Mouse (Mus musculus) right cerebral cortex, adult 2 months (tissue): ENCODE data around the gene BC004004.
"Not testable (repeated sequence)": the region's sequence is repeated elsewhere in the genome, so short reads cannot be mapped to it uniquely, and the experiment has no call there.

Experiments
- DNase-seq, 2 experiments: peaks; one replicate each; pipeline ENCODE4 v3.0.0; 2021 to 2022; ENCODE audit warnings: low spot score in 2 of 2

Gene BC004004

DNA sequence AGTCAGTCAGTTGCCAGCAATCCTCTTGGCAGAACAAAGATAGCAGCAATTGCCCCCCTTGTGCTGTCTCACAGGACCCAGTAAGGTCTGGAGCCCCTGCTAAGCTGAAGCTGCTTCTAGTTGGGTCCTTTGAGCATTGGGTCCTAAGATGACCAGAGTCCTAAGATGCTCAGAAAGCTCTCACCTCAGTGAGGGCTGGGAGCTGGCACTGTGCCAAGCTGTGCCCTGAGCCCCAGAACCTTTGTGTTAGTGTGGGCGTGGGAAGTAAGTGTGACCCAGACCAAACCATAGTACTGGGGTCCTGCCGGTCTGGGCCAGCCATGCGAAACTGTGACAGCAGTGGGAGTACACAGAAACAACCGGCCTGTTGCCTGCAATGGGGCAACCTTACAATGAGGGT is 30.7 kb downstream of the BC004004 start:
- DNase-seq: no peak

DNA sequence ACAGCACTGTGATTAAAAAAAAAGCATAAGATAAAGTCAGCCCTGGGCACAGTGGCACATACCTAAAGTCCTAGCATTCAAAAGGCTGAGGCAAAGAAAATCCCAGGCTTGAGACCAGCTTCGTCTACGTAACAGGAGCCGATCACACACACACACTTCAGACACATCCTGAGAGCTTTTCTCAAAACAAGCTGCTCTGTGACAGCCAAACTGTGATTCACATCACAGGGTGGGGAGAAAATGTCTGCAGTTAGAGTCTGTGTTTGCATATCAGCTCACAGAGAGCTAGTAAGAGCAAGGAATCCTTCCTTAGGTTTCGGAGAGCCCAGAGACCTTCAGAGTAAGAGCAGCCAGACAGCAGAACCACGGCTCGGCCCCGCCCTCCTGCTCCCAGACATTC is 32.3 kb downstream of the BC004004 start:
- DNase-seq: no peak

DNA sequence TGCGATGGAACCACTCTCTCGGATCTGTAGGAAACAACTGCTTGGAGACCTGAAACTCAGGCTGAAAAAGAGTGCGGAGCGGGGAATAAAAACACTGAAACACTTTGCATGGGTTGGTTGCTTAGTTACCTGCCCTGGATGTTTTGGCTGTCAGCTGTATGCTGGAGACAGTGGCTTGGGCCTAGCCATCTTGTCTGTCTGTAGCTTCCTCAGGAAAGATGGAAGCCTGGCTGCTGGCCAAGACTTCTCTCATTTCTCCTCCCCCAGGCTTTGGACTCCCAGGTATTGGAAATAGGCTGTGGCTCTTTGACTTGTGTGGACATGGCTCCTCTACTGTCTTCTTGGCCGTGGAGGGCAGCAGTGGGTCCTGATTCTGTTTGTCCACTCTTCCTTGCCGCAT is 32.8 kb downstream of the BC004004 start:
- peak in 1 of 2 experiments; percentile 29 for DNase-seq

DNA sequence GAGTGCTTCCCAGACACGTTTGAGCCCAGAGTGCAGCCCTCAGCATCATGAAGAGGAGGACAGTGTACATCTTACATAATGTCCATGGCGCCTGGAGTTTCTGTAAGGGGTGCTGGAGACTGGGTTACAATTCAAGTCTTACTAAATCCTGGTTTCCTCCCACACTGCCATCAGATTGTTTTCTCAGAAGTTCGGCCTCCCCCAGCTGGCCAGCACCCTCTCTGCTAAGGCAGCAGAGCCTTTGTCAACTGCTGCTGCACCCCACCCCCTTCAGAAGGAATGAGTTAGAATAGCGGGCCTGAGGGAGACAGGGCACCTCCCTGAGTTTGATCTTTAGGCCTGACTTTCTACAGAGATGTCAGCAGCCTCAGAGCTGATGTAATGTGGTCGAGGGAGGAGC is 33.6 kb downstream of the BC004004 start:
- peak; percentile 34 to 40 for DNase-seq

DNA sequence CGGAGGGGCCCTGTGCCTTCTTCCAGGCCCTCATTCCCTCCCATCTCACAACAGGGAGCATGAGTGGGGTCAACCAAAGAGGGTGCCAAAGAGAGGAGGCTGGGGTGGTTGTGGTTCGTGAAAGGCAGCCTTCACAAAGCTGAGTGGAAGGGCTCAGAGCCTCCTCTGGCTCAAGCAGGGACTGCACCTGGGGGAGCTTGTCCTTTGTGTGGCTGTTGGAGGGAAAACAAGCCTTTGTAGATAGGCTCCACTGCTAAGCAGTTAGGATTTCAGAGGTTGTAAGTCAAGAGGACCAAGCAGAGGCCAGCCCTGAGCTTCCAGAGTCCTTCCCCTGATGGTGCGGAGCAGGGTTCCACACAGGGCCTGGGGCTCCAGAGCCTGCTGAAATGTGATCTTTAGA is 34.5 kb downstream of the BC004004 start:
- no peak for DNase-seq

DNA sequence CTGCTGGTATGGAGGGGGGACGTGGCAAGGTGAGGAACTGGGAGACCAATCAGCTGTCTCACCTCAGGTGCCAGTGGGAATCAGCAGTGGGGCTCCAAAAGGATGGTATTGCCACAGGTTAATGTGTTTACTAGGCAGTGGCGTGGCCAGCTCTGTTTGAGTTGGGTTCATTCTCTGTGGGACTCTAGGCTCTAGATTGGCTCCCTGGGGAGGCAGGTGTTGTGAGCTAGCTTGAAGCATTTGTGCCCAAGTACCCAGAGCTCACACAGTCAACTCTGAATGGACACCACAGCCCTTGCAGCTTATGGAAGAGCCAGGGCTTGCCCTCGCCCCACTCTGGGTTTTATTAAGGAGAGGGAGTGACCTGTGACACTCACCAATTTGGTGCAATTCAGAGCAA is 35.3 kb downstream of the BC004004 start:
- DNase-seq: no peak

DNA sequence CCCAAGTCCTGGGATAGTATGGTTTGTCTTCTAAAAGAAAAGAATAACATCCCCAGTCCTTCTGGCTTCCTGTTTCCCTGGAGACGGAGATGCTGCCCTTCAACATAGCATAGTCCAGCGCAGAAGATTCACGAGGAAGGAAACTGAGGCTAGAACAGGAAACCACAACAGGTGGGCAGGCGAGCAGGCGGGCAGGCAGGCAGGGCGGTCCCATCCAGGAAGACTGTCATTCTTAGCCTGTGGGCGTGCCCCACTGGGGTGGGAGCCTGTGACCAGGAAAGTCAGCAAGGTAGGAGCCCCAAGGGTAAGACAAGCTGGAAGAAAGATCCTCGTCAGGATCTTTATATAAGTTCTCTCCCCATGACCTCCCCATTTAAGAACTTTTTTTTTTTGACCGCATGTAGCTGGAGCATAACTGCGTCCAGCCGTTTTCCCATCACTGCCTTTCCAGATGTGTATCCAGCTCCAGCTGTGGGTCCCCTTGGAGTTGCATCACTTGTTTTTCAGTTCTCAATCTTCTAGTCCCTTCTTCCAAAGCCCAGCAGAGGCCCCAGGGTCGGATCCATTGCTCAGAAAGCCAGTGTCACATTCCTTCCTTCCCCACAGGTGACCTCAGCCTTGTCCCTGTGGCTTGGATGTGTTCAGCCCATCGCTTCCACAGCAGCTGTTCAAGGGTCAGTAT is 35.9 kb downstream of the BC004004 start:
- DNase-seq: no peak

DNA sequence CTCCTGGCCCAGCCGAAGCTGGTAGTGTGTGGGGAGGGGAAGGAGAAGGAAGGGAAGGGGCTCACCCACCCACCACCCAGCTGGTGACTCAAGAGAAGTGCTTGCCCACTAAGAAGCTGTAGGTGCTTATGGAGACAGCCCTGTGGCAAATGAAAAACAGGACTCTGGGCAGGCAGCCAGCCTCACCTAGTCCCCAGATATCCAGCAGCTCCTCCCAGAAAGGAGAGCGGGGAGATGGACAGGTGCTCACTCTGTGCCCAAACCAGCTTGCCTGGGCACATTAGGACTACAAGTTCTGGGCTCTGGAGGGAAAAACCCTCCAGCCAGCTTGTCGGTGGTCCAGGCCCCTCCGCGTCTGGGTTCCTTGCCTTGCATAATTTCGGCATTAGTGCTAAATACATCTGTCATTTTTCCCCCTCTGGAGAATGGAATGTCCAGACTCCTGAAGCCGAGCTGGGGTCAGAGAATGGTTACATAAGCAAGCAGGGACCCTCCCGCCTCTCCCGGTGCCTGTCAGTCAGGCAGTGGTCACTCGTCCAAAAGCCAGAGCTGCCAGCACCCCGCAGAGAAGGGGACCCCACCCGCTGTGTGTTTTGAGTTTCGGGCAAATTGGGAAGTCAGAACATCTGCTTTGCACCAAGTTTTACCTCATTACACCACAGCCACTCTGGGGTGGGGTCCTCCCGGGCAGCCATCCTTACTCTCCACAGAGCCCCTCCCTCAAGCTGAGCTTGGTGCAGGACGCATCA is 36.6 kb downstream of the BC004004 start:
- DNase-seq: no peak

DNA sequence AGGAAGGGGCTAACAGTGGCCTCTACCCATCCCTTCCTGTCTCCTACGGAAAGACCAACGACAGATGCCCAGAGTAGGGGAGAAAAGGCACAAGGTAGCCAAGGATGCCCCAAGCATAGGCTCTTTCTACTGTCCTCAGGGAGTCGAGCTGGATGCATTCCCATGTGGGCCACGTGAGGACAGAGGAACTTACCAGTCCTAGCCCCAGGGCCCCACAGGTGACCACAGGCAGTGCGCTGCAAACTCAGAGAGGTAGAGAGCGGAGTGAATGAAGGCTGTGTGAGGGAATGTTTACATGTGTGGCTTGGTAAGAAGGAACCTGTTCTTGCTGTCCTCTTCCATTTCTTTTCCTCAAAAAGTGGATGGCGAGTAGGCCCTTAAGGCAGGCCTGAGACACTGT is 37.3 kb downstream of the BC004004 start:
- DNase-seq: no peak

DNA sequence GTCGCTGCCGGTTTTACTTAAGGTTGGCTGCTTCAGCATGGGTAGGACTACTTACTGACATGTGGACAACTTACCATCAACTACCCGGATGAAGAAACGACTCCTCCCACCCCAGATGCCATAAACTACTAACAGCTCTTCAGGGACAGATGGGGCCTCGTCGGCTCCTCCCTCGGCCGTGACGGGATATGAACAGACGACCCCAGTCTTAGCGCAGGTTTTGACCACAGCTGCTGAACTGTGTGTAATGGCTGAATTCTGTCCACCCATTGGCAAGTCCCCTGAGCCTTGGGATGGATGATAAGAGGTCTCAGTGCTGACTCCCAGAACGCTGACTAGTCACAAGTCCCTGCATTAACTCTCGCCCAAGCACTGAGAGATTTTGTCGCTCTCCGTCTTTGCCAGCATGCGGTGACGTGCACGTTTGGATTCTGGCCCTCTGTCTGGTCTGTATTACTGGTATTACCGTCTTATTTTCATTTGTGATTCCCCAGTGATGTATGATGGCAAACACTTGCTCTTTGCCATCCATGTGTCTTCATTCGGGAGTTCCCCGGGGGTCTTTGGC is 41.6 kb downstream of the BC004004 start:
- DNase-seq: no peak

DNA sequence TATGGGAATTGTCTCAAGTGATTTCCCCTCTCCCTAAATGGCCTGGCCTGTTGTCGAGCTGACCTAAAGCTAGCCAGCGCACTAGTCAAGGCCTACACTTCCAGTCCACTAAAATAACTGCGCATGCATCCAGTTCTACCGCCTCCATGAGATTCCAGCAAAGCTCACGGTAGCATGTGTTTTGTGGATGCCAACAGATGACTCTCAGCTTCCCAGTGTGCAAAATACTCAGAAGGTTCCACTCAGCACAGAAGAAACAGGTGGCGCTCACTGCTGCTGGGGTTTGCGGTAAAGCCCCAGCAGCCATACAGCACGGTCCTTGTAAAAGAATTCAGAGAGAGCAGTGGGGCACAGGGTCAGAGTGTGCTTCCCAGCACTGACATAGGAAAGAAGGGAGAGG is 43.0 kb downstream of the BC004004 start:
- peak; percentile 26 to 44 for DNase-seq

DNA sequence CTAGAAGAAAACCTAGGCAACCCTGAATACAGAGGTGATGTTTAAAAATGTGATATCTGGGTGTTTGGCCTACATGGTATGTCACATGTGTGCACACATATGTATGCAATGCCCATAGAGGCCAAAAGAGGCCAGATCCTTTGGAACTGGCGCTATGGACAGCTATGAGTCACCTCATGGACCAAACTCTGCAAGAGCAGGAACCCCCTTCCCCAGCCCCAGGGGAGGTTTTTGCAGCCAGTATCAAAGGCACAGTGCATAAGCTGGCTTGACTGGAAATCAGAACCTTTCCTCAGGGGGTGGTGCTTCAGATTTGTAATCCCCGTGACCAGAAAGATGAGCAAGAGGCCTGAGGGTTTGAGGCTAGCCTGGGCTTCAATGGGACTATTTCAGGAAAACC is 43.5 kb downstream of the BC004004 start:
- DNase-seq: no peak

DNA sequence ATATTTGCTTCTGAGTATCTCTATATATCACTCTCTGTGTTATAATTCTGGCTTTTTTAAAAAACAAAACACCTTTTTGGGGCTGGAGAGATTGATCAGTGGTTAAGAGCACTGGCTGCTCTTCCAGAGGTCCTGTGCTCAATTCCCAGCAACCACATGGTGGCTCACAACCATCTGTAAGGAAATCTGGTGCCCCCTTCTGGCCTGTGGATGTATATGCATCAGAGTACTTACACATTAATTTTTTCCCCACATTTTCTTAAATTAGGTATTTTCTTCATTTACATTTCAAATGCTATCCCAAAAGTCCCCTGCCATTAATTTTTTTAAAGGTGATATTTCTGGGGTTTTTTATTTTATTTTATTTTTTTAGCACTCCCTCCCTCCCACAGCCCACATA is 44.7 kb downstream of the BC004004 start:
- no peak for DNase-seq

DNA sequence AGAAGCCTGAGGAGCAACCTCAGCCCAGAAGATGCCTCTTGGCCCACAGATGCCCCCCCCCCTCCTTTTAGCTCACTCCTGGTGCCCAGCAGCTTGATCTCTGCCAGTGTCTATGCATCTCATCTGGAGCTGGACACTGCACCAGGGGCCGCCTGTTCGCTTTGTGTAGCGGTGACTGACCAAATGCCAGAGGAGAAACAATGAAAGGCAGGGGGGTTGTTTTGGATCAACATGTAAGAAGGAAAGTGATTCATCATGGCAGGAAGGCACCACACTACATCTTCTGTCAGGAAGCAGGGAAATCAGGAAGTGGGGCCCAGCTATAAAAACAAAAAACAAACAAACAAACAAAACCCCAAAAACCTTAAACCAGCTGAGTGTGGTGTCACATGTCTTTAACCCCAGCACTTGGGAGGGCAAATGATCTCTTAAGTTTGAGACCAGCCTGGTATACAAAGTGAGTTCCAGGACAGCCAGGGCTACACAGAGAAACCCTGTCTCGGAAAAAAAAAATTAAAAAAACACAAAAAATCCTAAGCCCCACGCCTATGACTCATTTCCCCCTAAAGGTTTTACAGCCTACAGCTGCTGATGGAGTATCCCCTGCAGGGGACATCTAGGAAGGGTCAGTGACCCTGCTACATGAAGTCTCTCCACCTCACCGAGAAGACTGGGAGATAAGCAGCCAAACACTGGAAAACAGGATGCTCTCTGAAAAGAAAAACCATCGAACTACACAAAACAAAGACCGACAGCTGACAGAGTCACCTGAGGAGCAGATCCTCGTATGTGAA is 47.3 kb downstream of the BC004004 start:
- no peak for DNase-seq

DNA sequence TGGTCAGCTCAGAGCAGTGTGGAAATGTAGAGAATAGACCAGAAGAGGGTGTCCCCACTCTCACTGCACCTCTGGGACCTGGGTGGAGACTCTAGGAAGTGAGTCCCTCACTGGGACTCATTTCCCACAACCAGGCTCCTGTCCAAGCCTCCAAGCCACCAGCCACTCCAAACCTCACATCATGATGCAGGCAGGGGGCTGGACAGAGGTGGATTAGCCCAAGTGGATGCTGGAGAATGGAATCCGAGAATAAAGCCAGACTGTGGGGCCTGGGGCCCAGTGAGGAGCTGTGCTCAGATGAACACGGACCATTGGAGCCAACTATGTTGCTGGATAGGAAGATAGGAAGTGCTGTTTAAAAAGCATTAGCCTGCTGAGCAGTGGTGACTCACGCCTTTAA is 48.3 kb downstream of the BC004004 start:
- DNase-seq: no peak

DNA sequence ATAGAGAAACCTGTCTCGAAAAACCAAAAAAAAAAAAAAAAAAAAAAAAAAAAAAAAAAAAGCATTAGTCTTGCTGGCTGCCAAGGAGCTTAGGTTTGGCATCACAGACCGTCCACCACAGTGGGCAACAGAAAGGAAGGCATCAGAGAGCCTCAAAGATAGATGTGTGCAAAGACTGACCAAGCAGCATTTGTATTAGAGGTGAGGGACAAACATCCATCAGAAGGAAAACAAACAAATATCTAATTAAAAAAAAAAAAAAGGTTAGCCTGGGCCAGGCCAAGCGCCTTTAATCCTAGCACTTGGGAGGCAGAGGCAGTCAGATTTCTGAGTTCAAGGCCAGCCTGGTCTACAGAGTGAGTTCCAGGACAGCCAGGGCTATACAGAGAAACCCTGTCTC is 48.8 kb downstream of the BC004004 start, which contains the start of gene Pi16:
Gene Pi16 (plus strand): TSS at position 301 of the 400 bp plus-strand sequence.
- DNase-seq: not testable (repeated sequence)

DNA sequence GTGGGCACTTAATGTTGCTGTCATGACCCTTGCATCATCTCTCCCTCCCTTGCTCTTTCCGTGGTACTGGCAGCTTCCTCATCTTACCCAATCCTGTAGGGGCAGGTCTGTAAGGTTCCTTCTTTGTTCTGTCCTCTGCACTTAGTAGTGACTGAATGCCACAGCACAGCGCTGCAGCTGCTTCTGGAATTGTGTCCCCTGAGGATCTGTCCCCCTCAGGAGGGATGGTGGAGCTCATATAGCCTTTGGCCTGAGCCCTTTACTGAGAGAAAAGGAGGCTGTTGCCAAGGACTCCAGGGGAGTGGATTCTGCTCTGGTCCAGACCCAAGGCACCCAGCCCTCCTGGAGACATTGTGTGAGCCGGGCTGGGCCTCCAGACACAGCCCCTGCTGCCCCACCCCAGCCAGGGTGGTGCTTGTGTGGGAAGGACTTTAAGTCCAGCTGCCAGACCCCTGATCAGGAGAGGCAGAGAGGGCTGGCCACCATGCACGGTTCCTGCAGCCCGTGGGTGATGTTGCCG is 50.2 kb downstream of the BC004004 start:
- DNase-seq: no peak

DNA sequence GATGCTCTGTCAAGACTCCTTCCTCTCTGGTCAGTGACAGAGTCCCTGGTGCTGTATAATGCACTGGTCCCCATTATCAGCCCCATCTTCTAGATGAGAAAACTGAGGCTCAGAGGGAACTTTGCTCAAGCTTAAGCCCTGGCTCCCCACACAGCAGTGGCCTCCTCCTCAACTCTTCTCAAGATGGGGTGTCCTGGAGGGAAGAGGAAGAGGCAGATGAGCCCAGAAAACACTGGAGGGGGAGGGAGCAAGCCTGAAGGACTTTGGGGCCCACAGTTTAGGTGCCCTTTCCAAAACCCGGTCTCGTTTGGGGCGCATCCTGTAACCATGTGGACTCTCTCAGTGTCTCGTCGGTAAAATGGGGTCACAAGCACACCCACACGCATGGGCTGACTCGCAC is 50.9 kb downstream of the BC004004 start:
- DNase-seq: no peak

DNA sequence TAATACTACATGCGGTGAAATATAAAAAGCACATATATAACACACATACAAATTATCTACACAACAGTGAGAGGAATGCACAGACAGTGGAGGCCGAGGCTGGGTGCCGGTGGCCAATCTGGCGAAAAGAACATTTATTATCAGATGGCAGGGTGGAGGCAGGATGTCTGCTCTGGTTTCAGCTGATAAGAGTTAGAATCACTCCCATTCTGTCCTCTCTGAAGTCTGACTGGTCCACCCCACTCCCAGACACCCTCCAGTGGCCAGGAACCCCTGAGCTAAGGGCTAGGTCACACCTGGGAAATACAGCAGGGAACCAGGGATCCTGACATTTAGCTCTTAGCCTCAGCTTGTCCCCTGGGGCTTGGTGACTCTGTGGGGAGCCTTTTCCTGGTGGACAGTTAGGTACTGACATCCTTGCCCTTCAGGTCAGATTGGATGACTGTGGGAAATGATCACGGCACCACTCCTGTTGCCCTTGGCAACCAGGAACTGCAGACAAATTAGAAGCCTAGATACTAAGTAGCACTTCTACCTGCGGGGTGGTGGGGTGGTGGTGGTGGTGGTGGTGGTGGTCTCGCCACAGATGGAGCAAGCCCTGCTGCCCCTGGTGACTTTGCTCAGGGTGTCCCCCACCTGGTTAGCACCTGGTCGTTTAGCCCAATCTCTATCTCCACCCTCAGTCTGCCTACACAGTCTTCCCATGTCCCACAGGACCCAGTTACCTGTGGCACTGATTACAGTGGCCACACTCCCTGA is 51.5 kb downstream of the BC004004 start:
- DNase-seq: no peak

DNA sequence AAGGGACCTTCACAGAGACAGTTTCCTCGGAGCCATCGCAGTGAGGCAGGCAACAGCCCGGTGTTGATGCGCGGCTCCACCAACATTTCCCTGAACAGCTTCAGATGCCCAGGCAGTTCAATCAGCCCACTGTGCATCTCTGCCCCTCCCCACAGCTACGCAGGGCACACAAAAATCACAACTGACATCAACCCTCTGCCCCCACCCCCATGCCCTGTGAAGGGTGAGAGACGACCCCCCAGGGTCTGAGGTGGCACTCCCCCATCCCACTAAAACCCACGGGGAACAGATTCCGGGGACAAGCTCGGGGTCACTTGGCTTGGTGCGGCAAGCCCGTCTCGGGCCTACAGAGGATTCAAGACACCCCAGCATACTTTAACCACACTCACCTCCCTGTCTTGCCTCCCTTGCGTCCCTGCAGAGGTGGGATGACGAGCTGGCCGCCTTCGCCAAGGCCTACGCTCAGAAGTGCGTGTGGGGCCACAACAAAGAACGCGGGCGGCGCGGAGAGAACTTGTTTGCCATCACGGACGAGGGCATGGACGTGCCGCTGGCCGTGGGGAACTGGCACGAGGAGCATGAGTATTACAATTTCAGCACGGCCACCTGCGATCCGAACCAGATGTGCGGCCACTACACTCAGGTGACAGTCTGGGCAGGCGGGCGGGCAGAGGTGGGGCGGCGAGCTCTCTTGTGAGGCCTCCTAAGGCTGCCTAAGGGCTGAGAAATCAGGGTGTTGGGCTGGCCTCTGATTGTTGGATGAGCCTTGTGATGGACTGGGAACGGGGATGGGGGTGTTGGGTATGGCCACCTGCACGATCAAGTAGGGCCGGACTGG is 53.4 kb downstream of the BC004004 start:
- no peak for DNase-seq
